Mouse (Mus musculus): ENCODE measurements around the gene Atp13a5. TPM values are rescaled to one million over a fixed set of nuclear protein-coding genes. Genes with fewer than 3 reads are reported as not detected.

The Atp13a5 gene
- total and polyA plus RNA-seq, 3 experiments: 0.05 TPM; not detected in 2

- H3K4me1 ChIP-seq (ENCODE audit: insufficient read depth, low read depth, low read length): no peaks in the 10 kb centered on the region
- no peak for TF ChIP-seq GATA1 (IDR thresholded peaks at IDR 0.05; ENCODE audit: borderline replicate concordance, low read length)
- TF ChIP-seq TAL1 (conservative IDR thresholded peaks at IDR 0.05; ENCODE audit: low read depth, low read length): no peak
- no peak for TF ChIP-seq CTCF (IDR thresholded peaks at IDR 0.05; ENCODE audit: low read depth, low read length)
- no peak for TF ChIP-seq GATA2 (IDR thresholded peaks at IDR 0.05; ENCODE audit: borderline replicate concordance, low read depth, low read length)
- no peak for TF ChIP-seq POLR2AphosphoS5 (IDR thresholded peaks at IDR 0.05; ENCODE audit: insufficient replicate concordance, low read depth, low read length)
- no peaks in the 10 kb centered on the region for H3K27me3 ChIP-seq (ENCODE audit: insufficient read depth, low read length)
- ATAC-seq (ENCODE audit: extremely low read depth, insufficient number of reproducible peaks, low FRiP score, poor library complexity, severe bottlenecking): no peak
- H3K4me3 ChIP-seq (ENCODE audit: low read depth, low read length): no peak overlapping the region
- no peaks in the 10 kb centered on the region for H3K36me3 ChIP-seq (replicated peaks)
- H3K9me3 ChIP-seq (replicated peaks): no peaks in the 10 kb centered on the region
- DNase-seq (ENCODE audit: low spot score): no peak
Observed at GRCm38 (mm10) chr16:29331351-29332044, 47.0 kb downstream of the Atp13a5 start.

GRCm38 (mm10) chr16:29330948-29331347 is 47.6 kb downstream of the Atp13a5 start:
- no peak for TF ChIP-seq GATA2 (IDR thresholded peaks at IDR 0.05; ENCODE audit: borderline replicate concordance, low read depth, low read length)
- no peak for TF ChIP-seq TAL1 (conservative IDR thresholded peaks at IDR 0.05; ENCODE audit: low read depth, low read length)
- TF ChIP-seq CTCF (IDR thresholded peaks at IDR 0.05; ENCODE audit: low read depth, low read length): no peak
- no peak for TF ChIP-seq POLR2AphosphoS5 (IDR thresholded peaks at IDR 0.05; ENCODE audit: insufficient replicate concordance, low read depth, low read length)
- no peak for TF ChIP-seq GATA1 (IDR thresholded peaks at IDR 0.05; ENCODE audit: borderline replicate concordance, low read length)
- no peaks in the 10 kb centered on the region for H3K4me1 ChIP-seq (ENCODE audit: insufficient read depth, low read depth, low read length)
- H3K27me3 ChIP-seq (ENCODE audit: insufficient read depth, low read length): no peaks in the 10 kb centered on the region

GRCm38 (mm10) chr16:29329213-29329612 is 49.3 kb downstream of the Atp13a5 start:
- Histone ChIP-seq H3K27me3 (ENCODE audit: insufficient read depth, low read length) (no peaks in the 10 kb centered on the region), H3K4me1 (ENCODE audit: insufficient read depth, low read depth, low read length) (no peaks in the 10 kb centered on the region), H3K36me3 (replicated peaks) (no peaks in the 10 kb centered on the region), H3K4me3 (ENCODE audit: low read depth, low read length) (no peak overlapping the region), H3K9me3 (replicated peaks) (no peaks in the 10 kb centered on the region)
- no peak for DNase-seq (ENCODE audit: low spot score)
- TF ChIP-seq GATA2 (IDR thresholded peaks at IDR 0.05; ENCODE audit: borderline replicate concordance, low read depth, low read length) (no peak), GATA1 (IDR thresholded peaks at IDR 0.05; ENCODE audit: borderline replicate concordance, low read length) (no peak), TAL1 (conservative IDR thresholded peaks at IDR 0.05; ENCODE audit: low read depth, low read length) (no peak), CTCF (IDR thresholded peaks at IDR 0.05; ENCODE audit: low read depth, low read length) (no peak), POLR2AphosphoS5 (IDR thresholded peaks at IDR 0.05; ENCODE audit: insufficient replicate concordance, low read depth, low read length) (no peak)
- ATAC-seq (ENCODE audit: extremely low read depth, insufficient number of reproducible peaks, low FRiP score, poor library complexity, severe bottlenecking): no peak

More at GRCm38 (mm10) chr16:29330948-29331347, 47.6 kb downstream of the Atp13a5 start:
- H3K9me3 ChIP-seq (replicated peaks): no peaks in the 10 kb centered on the region
- DNase-seq (ENCODE audit: low spot score) (no peak), ATAC-seq (ENCODE audit: extremely low read depth, insufficient number of reproducible peaks, low FRiP score, poor library complexity, severe bottlenecking) (no peak)
- no peak overlapping the region for H3K4me3 ChIP-seq (ENCODE audit: low read depth, low read length)
- no peaks in the 10 kb centered on the region for H3K36me3 ChIP-seq (replicated peaks)

- no peaks in the 10 kb centered on the region for H3K9me3 ChIP-seq (replicated peaks)
- ATAC-seq (ENCODE audit: extremely low read depth, insufficient number of reproducible peaks, low FRiP score, poor library complexity, severe bottlenecking) (no peak), DNase-seq (ENCODE audit: low spot score) (no peak)
- no peak for TF ChIP-seq POLR2AphosphoS5 (IDR thresholded peaks at IDR 0.05; ENCODE audit: insufficient replicate concordance, low read depth, low read length)
- no peak for TF ChIP-seq GATA1 (IDR thresholded peaks at IDR 0.05; ENCODE audit: borderline replicate concordance, low read length)
- no peak for TF ChIP-seq GATA2 (IDR thresholded peaks at IDR 0.05; ENCODE audit: borderline replicate concordance, low read depth, low read length)
- no peak for TF ChIP-seq CTCF (IDR thresholded peaks at IDR 0.05; ENCODE audit: low read depth, low read length)
- no peak for TF ChIP-seq TAL1 (conservative IDR thresholded peaks at IDR 0.05; ENCODE audit: low read depth, low read length)
- no peak overlapping the region for H3K4me3 ChIP-seq (ENCODE audit: low read depth, low read length)
- no peaks in the 10 kb centered on the region for H3K4me1 ChIP-seq (ENCODE audit: insufficient read depth, low read depth, low read length)
- H3K27me3 ChIP-seq (ENCODE audit: insufficient read depth, low read length): no peaks in the 10 kb centered on the region
- no peaks in the 10 kb centered on the region for H3K36me3 ChIP-seq (replicated peaks)
Observed at GRCm38 (mm10) chr16:29327910-29328309, 50.6 kb downstream of the Atp13a5 start.

- ATAC-seq (ENCODE audit: extremely low read depth, insufficient number of reproducible peaks, low FRiP score, poor library complexity, severe bottlenecking) (no peak), DNase-seq (ENCODE audit: low spot score) (no peak)
- Histone ChIP-seq H3K4me1 (ENCODE audit: insufficient read depth, low read depth, low read length) (no peaks in the 10 kb centered on the region), H3K36me3 (replicated peaks) (no peaks in the 10 kb centered on the region), H3K27me3 (ENCODE audit: insufficient read depth, low read length) (no peaks in the 10 kb centered on the region), H3K9me3 (replicated peaks) (no peaks in the 10 kb centered on the region), H3K4me3 (ENCODE audit: low read depth, low read length) (no peak overlapping the region)
- TF ChIP-seq TAL1 (conservative IDR thresholded peaks at IDR 0.05; ENCODE audit: low read depth, low read length): no peak
- no peak for TF ChIP-seq CTCF (IDR thresholded peaks at IDR 0.05; ENCODE audit: low read depth, low read length)
- TF ChIP-seq GATA2 (IDR thresholded peaks at IDR 0.05; ENCODE audit: borderline replicate concordance, low read depth, low read length): no peak
- TF ChIP-seq GATA1 (IDR thresholded peaks at IDR 0.05; ENCODE audit: borderline replicate concordance, low read length): no peak
- TF ChIP-seq POLR2AphosphoS5 (IDR thresholded peaks at IDR 0.05; ENCODE audit: insufficient replicate concordance, low read depth, low read length): no peak
Observed at GRCm38 (mm10) chr16:29325233-29325919, 53.2 kb downstream of the Atp13a5 start.

- no peaks in the 10 kb centered on the region for H3K9me3 ChIP-seq (replicated peaks)
- H3K36me3 ChIP-seq (replicated peaks): no peaks in the 10 kb centered on the region
- no peak for TF ChIP-seq GATA1 (IDR thresholded peaks at IDR 0.05; ENCODE audit: borderline replicate concordance, low read length)
- TF ChIP-seq TAL1 (conservative IDR thresholded peaks at IDR 0.05; ENCODE audit: low read depth, low read length): no peak
- TF ChIP-seq CTCF (IDR thresholded peaks at IDR 0.05; ENCODE audit: low read depth, low read length): no peak
- no peak for TF ChIP-seq GATA2 (IDR thresholded peaks at IDR 0.05; ENCODE audit: borderline replicate concordance, low read depth, low read length)
- TF ChIP-seq POLR2AphosphoS5 (IDR thresholded peaks at IDR 0.05; ENCODE audit: insufficient replicate concordance, low read depth, low read length): no peak
- DNase-seq (ENCODE audit: low spot score) (no peak), ATAC-seq (ENCODE audit: extremely low read depth, insufficient number of reproducible peaks, low FRiP score, poor library complexity, severe bottlenecking) (no peak)
- H3K27me3 ChIP-seq (ENCODE audit: insufficient read depth, low read length): no peaks in the 10 kb centered on the region
- no peaks in the 10 kb centered on the region for H3K4me1 ChIP-seq (ENCODE audit: insufficient read depth, low read depth, low read length)
- no peak overlapping the region for H3K4me3 ChIP-seq (ENCODE audit: low read depth, low read length)
Observed at GRCm38 (mm10) chr16:29320717-29321116, 57.8 kb downstream of the Atp13a5 start.
